Mouse (Mus musculus) liver, adult 2 months (tissue): ENCODE measurements around the gene Col23a1.

ENCODE experiments used
- CTCF ChIP-seq: fragments of 200-500 bp; IDR thresholded peaks from 2 replicates; pipeline ENCODE4 v1.5.1; 2011; ENCODE audit warnings: low read depth, low read length, control low read depth
- POLR2A ChIP-seq: fragments of 200-500 bp; IDR thresholded peaks from 2 replicates; pipeline ENCODE4 v1.6.1; 2011; ENCODE audit warnings: low read length, control low read depth; ENCODE audit not compliant: insufficient read depth; ENCODE audit errors: extremely low read depth

- TF ChIP-seq POLR2A (no peak), CTCF (no peak)
These were observed 99.2 kb downstream of the Col23a1 start for GRCm38 (mm10) chr11:51388892-51389340.
